Mouse (Mus musculus) CH12.LX (cell line): Measurements from ENCODE around the gene Ccser1.

Source experiments
- CHD1 ChIP-seq: IDR thresholded peaks from 2 replicates; pipeline ENCODE4 v1.6.1; 2012; ENCODE audit warnings: low read depth, low read length, improper control_type of control experiment, inconsistent platforms
- CTCF ChIP-seq, 2 experiments: IDR thresholded peaks in 1 of 2; conservative IDR thresholded peaks in 1 of 2; 2 replicates each; pipeline ENCODE4 v1.5.1; 2011 to 2012; ENCODE audit warnings: low read depth in 2 of 2, low read length in 2 of 2, improper control_type of control experiment in 1 of 2, inconsistent platforms in 1 of 2, mild to moderate bottlenecking in 1 of 2, moderate library complexity in 1 of 2
- EP300 ChIP-seq: IDR thresholded peaks from 2 replicates; pipeline ENCODE4 v1.6.1; 2011; ENCODE audit warnings: low read length, improper control_type of control experiment
- ETS1 ChIP-seq: conservative IDR thresholded peaks from 2 replicates; pipeline ENCODE4 v1.6.1; 2012; ENCODE audit warnings: low read depth, mild to moderate bottlenecking, inconsistent platforms, low read length, improper control_type of control experiment, moderate library complexity
- GABPA ChIP-seq: IDR thresholded peaks from 2 replicates; pipeline ENCODE4 v1.6.1; 2012; ENCODE audit warnings: low read depth, low read length, improper control_type of control experiment, inconsistent platforms; ENCODE audit not compliant: insufficient replicate concordance
- MAZ ChIP-seq: IDR thresholded peaks from 2 replicates; pipeline ENCODE4 v1.6.1; 2012; ENCODE audit warnings: low read depth, mild to moderate bottlenecking, inconsistent platforms, low read length, improper control_type of control experiment, moderate library complexity
- MEF2A ChIP-seq: IDR thresholded peaks from 2 replicates; pipeline ENCODE4 v1.6.1; 2014; ENCODE audit warnings: low read depth, mild to moderate bottlenecking, inconsistent platforms, low read length, improper control_type of control experiment, borderline replicate concordance
- POLR2A ChIP-seq: IDR thresholded peaks from 2 replicates; pipeline ENCODE4 v1.6.1; 2011; ENCODE audit warnings: low read depth, mild to moderate bottlenecking, improper control_type of control experiment, low read length
- SMC3 ChIP-seq: IDR thresholded peaks from 2 replicates; pipeline ENCODE4 v1.6.1; 2011; ENCODE audit warnings: low read depth, low read length, improper control_type of control experiment
- TBP ChIP-seq: conservative IDR thresholded peaks from 2 replicates; pipeline ENCODE4 v1.6.1; 2011; ENCODE audit warnings: low read depth, low read length, improper control_type of control experiment
- UBTF ChIP-seq: IDR thresholded peaks from 2 replicates; pipeline ENCODE4 v1.6.1; 2012; ENCODE audit warnings: low read depth, mild to moderate bottlenecking, inconsistent platforms, low read length, improper control_type of control experiment, moderate library complexity
- USF2 ChIP-seq: conservative IDR thresholded peaks from 2 replicates; pipeline ENCODE4 v1.6.1; 2011; ENCODE audit warnings: low read depth, low read length, improper control_type of control experiment
- ZC3H11A ChIP-seq: IDR thresholded peaks from 2 replicates; pipeline ENCODE4 v1.6.1; 2012; ENCODE audit warnings: low read depth, mild to moderate bottlenecking, inconsistent platforms, low read length, improper control_type of control experiment

GRCm38 (mm10) chr6:61206042-61206441 lies 25.9 kb downstream of the Ccser1 start:
- TF ChIP-seq MEF2A (no peak), CTCF (conservative IDR thresholded peaks at IDR 0.05 in 1 of 2, IDR thresholded peaks at IDR 0.05 in 1 of 2; ENCODE audit: low read depth in 2 of 2, low read length in 2 of 2) (no peak), POLR2A (no peak), EP300 (no peak), MAZ (no peak), ETS1 (no peak), USF2 (no peak), CHD1 (no peak), GABPA (no peak), ZC3H11A (no peak), TBP (no peak), UBTF (no peak), SMC3 (no peak)
